Mouse (Mus musculus) layer of hippocampus, adult 9-10 months (tissue): Measurements from ENCODE around the gene Ube2e1.

Experiments used
- DNase-seq: peaks from one replicate; pipeline ENCODE4 v3.0.0; 2022; ENCODE audit warnings: low spot score

Ube2e1 gene

DNA sequence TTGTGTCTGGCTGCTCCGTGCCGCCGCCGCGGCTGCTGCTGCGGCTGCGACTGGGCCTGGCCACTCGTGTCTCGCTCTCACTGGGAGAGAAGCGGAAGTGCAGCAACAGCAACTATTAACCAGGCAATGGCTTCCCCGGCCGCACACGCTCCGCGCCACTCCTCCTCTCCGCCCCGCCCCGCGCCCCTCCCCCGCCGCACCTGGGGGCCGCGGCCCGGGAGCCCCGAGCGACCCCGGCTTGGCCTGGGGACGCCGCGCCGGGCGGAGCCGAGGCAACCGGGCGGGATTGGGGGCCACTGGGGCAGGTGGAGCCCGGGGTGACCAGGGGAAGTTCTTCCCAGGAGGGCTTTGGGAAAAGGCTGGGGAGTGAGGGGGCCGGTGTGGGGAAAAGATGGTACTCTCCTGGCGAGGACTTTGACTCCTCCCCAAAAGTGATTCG lies at the start of gene Ube2e1:
Gene Ube2e1 (minus strand): TSS at position 167 of the 439 bp plus-strand sequence.
- DNase-seq = no peak

DNA sequence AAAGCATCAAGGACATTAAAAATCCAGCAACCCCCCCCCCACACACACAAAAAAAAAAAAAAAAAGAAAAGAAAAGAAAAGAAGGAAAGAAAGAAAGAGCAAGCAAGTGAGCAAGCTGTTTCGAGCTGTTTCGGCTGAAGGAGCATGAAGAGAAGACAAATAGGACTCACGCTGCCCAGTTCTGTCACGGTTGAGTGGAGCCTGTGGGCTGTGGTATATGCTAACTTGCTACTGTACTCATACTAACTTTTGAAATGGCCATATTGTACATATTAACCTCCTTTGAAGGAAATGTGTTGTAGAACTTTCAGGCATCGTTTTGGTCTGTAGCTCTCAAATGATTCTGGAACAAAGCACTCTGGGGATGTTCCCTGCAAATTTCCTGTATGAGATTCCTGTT lies 48.2 kb upstream of the Ube2e1 start:
- no peak for DNase-seq

- DNase-seq = no peak
Observed at GRCm38 (mm10) chr14:18377944-18378575, 46.4 kb upstream of the Ube2e1 start.

- DNase-seq = no peak
Observed at GRCm38 (mm10) chr14:18376206-18376605, 44.5 kb upstream of the Ube2e1 start.

DNA sequence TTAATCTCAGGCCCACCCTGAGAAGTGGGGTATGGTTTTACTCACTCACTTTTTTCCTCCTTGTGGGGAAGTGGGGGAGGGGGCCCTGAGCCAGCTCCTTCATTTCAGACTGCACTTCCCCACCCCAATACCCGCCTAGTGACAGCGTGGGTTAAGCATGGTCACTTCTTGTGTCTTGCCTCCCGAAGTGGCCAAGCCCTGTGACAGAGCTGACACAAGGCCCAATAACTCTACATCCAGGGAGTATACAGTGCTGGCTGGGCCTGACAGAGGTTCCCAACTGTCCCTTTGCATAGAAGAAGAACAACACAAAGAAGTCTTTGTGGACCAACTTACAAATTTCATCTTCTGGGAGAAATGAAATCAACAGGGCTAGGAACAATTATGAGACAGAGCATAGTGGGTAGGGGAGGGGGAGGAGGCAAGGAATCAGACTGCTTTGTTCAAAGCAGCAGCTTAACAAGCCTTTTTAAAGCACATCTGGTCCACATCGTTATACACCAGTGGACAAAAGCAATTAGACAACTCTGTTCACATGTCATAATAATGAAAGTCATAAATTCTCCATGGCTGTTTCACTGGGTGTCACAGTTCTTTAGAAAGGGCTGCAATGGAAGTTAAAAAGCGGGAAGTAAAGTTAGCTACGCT lies 42.2 kb upstream of the Ube2e1 start:
- DNase-seq = no peak

DNA sequence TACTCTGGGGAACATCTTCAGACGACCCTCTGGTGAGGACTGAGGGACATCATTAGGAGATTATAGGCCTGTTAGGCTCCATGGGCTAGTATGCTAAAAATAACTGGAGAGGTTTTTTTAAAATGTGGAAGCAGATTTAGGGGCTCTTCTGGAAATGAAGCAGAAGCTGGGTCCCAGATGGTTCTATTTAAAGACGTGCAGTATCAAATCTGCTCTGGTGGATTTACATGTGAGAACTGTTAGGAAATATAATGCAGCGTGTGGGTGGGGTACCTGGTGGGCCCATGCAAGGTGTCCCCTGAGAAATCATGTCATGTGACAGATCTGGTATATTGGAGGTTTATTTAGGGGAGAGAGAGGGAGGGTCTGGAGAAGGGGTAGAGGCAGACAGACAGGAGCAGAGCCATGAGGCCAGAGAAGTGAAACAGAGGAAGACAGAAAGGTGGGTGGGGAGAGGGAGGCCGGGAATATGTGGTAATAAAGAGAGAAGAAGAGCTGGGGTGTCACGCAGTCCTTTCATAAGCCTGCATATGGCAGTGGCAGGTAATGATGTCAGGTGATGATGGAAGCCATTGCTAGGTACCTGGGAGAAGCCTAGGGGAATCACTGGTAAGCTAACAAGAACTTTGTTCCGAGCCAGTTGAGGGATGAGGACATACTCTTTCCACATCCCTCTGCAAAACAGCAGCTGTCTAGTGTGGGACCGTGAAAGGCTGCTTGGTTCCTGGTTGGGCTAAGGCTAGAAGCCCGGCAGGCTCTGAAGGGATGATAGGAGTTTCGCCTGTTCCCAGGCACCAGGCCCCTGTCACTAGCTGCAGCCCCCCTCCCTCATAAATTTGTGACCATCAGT lies 41.3 kb upstream of the Ube2e1 start:
- peak; percentile 20 for DNase-seq

- DNase-seq = no peak
Observed at GRCm38 (mm10) chr14:18369031-18369430, 37.4 kb upstream of the Ube2e1 start.

- DNase-seq = no peak
Observed at GRCm38 (mm10) chr14:18367025-18367424, 35.4 kb upstream of the Ube2e1 start.

- no peak for DNase-seq
Observed at GRCm38 (mm10) chr14:18364321-18364720, 32.7 kb upstream of the Ube2e1 start.

GRCm38 (mm10) chr14:18356442-18356841 lies 24.8 kb upstream of the Ube2e1 start:
- no peak for DNase-seq

- DNase-seq = no peak
Observed at GRCm38 (mm10) chr14:18355514-18356190, 24.0 kb upstream of the Ube2e1 start.

DNA sequence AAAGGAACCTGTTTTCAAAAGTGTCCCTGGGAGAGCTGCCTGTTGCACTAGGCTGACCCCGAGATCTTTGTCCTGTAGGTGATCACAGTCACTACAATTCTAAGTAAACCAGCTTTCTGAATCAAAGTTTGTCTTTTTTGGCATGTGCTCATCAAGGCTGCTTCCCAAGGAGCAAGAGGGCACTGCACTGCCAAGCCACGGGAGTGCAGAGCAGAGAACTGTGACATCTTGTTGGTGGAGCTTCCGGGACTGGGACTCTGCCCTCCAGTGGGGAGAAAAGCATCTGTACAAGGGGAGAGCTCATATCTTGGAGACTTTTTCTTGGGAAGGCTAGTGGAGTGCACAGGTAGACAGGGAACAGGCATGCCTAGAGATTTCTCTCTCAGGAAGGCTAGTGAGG lies 21.9 kb upstream of the Ube2e1 start:
- DNase-seq = no peak

GRCm38 (mm10) chr14:18352934-18353333 lies 21.3 kb upstream of the Ube2e1 start:
- no peak for DNase-seq

- DNase-seq = no peak
Observed at GRCm38 (mm10) chr14:18350680-18351079, 19.0 kb upstream of the Ube2e1 start.

DNA sequence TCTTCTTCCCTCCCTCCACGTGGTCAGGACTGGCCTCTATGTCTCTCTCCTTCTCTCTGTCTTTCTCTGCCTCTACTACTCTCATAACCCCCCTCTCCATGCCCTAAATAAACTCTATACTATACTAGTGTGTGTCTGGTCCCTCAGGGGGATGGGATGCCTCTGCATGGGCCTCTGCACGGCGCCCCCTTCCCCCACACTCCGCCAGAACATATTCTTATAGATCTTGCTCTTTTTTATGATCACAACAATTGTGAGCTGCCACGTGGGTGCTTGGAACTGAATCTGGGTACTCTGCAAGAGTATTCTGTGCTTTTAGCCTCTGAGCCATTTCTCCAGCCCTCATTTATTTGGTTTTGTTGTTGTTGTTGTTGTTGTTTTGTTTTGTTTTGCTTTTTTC lies 18.2 kb upstream of the Ube2e1 start:
- no peak for DNase-seq

DNA sequence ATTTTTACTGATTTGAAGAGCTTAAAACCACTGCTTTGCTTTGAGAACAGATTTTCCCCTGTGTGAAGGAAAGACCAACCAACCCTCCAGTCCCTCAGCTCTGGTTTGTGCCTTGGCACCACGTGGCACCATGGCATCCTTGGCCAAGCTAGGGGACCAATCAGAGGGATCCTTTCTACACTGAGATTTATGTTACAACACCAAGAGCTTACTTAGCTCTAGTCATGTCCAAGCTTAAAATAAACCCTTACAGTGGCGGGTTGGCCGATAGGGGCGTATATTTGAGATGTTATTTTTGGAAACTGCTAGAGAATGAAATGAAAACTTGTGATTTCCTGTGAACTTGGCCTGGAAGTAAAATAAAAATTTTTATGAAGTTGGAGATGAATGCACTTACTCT lies 11.9 kb upstream of the Ube2e1 start:
- no peak for DNase-seq

DNA sequence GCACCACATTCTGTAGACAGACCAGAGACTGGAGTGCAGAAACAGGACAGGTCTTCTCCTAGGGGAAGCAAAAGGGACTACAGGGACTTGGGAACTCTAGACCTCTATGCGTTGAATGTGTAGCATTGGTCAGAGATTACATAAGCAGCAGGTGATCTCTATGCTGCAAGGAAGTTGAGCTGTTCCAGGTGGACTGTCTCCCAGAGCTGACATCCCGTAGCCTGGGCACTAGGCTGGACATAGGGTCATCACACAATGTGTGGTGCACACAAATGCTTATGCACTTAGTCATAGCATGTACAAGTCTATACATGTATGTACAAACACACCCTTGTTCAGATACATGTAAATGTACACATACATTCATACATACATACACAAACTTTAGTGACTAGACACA lies 11.1 kb upstream of the Ube2e1 start:
- DNase-seq = no peak

GRCm38 (mm10) chr14:18341088-18341487 lies 9.4 kb upstream of the Ube2e1 start:
- DNase-seq = no peak

DNA sequence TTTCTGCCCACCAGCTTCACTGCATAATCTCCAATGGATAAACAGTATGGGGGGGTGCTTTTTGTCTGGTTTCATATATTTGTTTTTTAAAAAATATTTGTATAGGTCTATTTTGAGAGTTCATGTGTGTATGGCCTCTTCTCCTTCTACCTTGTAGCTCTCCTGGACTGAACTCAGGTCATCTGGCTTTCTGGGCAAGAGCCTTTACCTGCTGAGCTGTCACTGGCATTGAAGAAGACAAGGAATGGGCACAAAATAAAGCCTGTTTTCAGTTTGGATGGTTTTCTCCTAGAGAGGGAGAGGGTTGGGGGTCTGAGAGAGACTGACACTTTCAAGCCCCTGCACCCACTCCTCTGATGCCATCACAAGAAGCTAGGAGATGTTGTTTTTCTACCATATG lies 4.4 kb upstream of the Ube2e1 start:
- no peak for DNase-seq

DNA sequence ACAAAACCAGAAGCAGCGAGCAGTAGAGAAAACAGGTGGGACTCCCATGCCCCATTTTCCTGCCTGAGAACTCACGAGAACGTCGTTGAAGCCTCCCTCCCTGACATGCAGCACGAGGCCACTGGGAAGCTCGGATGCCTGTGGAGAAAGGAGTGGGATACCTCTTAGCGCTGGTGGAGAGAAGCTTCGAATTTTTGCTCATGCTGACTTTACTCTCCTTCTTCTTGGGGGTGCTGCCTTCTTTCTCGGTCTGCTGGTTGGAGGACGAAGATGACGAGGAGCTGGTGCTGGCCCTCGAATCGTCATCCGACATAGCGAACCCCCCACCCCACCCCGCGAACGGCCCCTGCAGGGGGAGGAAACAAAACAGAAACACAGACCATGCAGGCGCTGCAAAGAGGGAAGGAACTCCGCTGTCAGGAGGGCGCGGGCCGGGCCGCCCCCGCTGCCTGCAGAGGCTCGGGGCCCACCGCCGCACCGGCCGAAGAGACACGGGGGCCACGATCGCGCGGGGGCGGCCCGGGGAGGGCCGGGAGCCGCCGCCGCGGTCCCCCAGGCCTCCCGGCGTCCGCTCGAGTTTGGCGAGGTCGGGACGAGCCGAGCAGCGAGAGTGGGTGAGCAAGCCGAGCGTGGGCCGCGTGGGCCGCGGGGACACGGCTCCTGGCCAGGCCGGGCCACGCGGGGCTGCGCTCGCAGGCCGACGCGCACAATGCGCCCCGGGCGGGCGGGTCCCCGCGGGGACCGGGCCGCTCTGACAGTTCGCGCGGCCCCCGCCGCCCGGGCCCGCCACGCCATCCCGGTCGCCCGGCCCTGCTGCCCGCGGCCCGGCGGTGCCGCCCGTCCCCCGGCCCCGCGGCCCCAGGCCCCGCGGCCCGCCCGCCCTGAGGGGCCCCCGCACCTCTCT lies 618 bp downstream of the Ube2e1 start:
- DNase-seq = no peak

DNA sequence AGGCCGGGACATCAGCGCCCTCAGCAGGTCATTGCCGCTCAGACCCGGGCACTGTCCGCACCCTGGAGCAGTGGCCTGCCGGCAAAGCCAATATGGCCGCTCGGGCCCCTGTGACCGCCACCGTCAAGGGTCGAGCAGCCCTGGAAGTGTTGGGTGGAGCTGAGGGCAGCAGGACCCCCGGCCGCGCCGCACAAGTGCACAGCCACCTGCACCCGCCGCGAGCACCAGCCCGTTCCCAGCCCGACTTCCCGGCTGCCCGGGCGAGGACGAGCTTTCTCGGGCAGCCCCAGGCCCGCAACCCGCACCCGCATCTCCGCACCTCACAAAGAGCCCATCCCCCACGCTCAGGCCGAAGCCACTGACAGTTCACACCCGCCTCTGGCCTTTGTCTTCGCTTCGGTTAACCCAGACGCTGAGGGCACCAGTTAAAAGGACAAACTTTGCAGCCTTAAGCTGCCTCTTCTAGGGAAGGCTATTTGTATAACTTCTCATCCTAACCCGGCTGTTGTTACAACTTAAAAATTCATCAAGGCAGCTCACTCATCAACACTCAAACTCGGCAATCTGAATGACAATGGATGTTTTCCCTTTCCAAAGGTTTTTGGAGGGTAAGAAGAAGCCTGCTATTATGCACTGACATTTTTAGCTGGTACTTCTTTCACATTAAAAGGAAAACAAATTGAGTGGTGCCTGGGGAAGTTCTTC lies 4.5 kb downstream of the Ube2e1 start:
- no peak for DNase-seq
